Comparison of ENCODE assay signal across 10 mouse cellular contexts in genomic region chr10:121501160-121501559, GRCm38 (mm10). TPM values are rescaled to one million over a fixed set of nuclear protein-coding genes. Genes with fewer than 3 reads are reported as not detected.
A peak's percentile ranks its signal among the peaks of the same experiment; 100 is the strongest.
DNase-seq lines count a peak whose midpoint lies in the region; ATAC-seq and TF ChIP-seq lines count a peak whose summit lies in the region.
"Had no signal": no experiment of that assay in that cellular context is flagged by ENCODE, and none has a peak within 500 bp of the region (broad histone marks: within the 10 kb centered on the region; RNA-seq: fewer than 3 reads in every experiment).

No protein-coding gene starts in this region.

- DNase-seq in forebrain, postnatal 0 days = no peak
- DNase-seq in ES-E14 (ENCODE audit: low read depth, low spot score) = peak; percentile 83
- DNase-seq in induced T-regulatory cell, adult 2 months (ENCODE audit: low read depth) = peak; percentile 86
- DNase-seq in cerebellum, adult 9-10 months = no peak
- no peak for DNase-seq in left cerebral cortex, adult 9 months (ENCODE audit: low spot score in 2 of 2)
- DNase-seq: cerebellum, postnatal 14 days had no signal

- no peaks in the 10 kb centered on the region for H3K27me3 ChIP-seq in forebrain, embryonic 15.5 days
- H3K27me3 ChIP-seq in forebrain, postnatal 0 days (ENCODE audit: insufficient read depth, low read length) = no peaks in the 10 kb centered on the region
- no peaks in the 10 kb centered on the region for H3K27me3 ChIP-seq in kidney, embryonic 15.5 days
- H3K27me3 ChIP-seq: heart, embryonic 12.5 days had no signal

- 59% methylated on average over 5 of the region's 5 CpGs for WGBS in forebrain, embryonic 15.5 days
- 43% methylated on average over 5 of the region's 5 CpGs for WGBS in forebrain, postnatal 0 days
- WGBS in kidney, embryonic 15.5 days = 72% methylated on average over 5 of the region's 5 CpGs

- ATAC-seq in forebrain, embryonic 15.5 days (replicated peaks) = no peak
- ATAC-seq in forebrain, postnatal 0 days = no peak
- peak; percentile 64 for ATAC-seq in megakaryocyte progenitor cell, adult 5-6 weeks (replicated peaks; ENCODE audit: poor library complexity)
- no peak for ATAC-seq in kidney, embryonic 15.5 days (replicated peaks; ENCODE audit: low FRiP score)

- no peak overlapping the region for H3K9ac ChIP-seq in forebrain, embryonic 15.5 days (replicated peaks)
- H3K9ac ChIP-seq in forebrain, postnatal 0 days = no peak overlapping the region
- H3K9ac ChIP-seq in ES-E14 (ENCODE audit: insufficient read depth, low read depth, low read length, poor library complexity, severe bottlenecking) = no peak overlapping the region
- no peak overlapping the region for H3K9ac ChIP-seq in kidney, embryonic 15.5 days
- H3K9ac ChIP-seq: heart, embryonic 12.5 days had no signal

- no peaks in the 10 kb centered on the region for H3K9me3 ChIP-seq in forebrain, embryonic 15.5 days
- no peaks in the 10 kb centered on the region for H3K9me3 ChIP-seq in forebrain, postnatal 0 days (ENCODE audit: low read length)
- H3K9me3 ChIP-seq in ES-E14 (ENCODE audit: control insufficient read depth, insufficient read depth, low read depth, low read length) = no peaks in the 10 kb centered on the region
- no peaks in the 10 kb centered on the region for H3K9me3 ChIP-seq in kidney, embryonic 15.5 days (replicated peaks)
- H3K9me3 ChIP-seq: heart, embryonic 12.5 days had no signal

- peaks cover 26% of the 10 kb centered on the region for H3K4me1 ChIP-seq in forebrain, embryonic 15.5 days
- peaks cover 10% of the 10 kb centered on the region for H3K4me1 ChIP-seq in forebrain, postnatal 0 days (ENCODE audit: insufficient read depth)
- H3K4me1 ChIP-seq in ES-E14 (ENCODE audit: control insufficient read depth in 2 of 2, insufficient read depth in 2 of 2, low read length in 2 of 2, poor library complexity in 1 of 2) = peaks cover 9 to 30% of the 10 kb centered on the region in 2 experiments
- peaks cover 34% of the 10 kb centered on the region for H3K4me1 ChIP-seq in kidney, embryonic 15.5 days

- H3K36me3 ChIP-seq in forebrain, embryonic 15.5 days = no peaks in the 10 kb centered on the region
- H3K36me3 ChIP-seq in forebrain, postnatal 0 days (ENCODE audit: insufficient read depth) = no peaks in the 10 kb centered on the region
- no peaks in the 10 kb centered on the region for H3K36me3 ChIP-seq in ES-E14 (ENCODE audit: control insufficient read depth, insufficient read depth, low read length, poor library complexity, severe bottlenecking)
- H3K36me3 ChIP-seq in kidney, embryonic 15.5 days = no peaks in the 10 kb centered on the region
- H3K36me3 ChIP-seq: heart, embryonic 12.5 days had no signal

- 0 out of 2 replicates have a peak overlapping the region, but pooled peaks have one; percentile 5 for H3K27ac ChIP-seq in forebrain, embryonic 15.5 days (replicated peaks)
- no peak overlapping the region for H3K27ac ChIP-seq in forebrain, postnatal 0 days (ENCODE audit: low read depth, low read length)
- no peak overlapping the region; the same call in 1 of the 2 replicates for H3K27ac ChIP-seq in ES-E14 (ENCODE audit: insufficient read depth, low read depth, low read length, poor library complexity, severe bottlenecking)
- no peak overlapping the region for H3K27ac ChIP-seq in kidney, embryonic 15.5 days

- in situ Hi-C loops in ES-E14 (cut with MboI; ENCODE audit: low sequenced_read_pairs in 2 of 2, unreplicated experiment in 2 of 2) = no loop called here

- no peak for TF ChIP-seq CTCF in forebrain, postnatal 0 days (IDR thresholded peaks at IDR 0.05; ENCODE audit: low read depth)

- H3K4me3 ChIP-seq in forebrain, embryonic 15.5 days = no peak overlapping the region
- H3K4me3 ChIP-seq in forebrain, postnatal 0 days (ENCODE audit: low read depth, low read length) = no peak overlapping the region
- H3K4me3 ChIP-seq in ES-E14 (ENCODE audit: insufficient read depth in 1 of 2, low read depth in 1 of 2, low read length in 2 of 2, poor library complexity in 1 of 2, severe bottlenecking in 1 of 2) = peak overlapping the region in 1 of 2 experiments; percentile 13; a peak in 1 of 4 replicates
- H3K4me3 ChIP-seq in kidney, embryonic 15.5 days (replicated peaks) = no peak overlapping the region
- H3K4me3 ChIP-seq: heart, embryonic 12.5 days had no signal

- H3K4me2 ChIP-seq in forebrain, embryonic 15.5 days (replicated peaks) = no peak overlapping the region
- H3K4me2 ChIP-seq in forebrain, postnatal 0 days (ENCODE audit: low read depth) = no peak overlapping the region
- no peak overlapping the region for H3K4me2 ChIP-seq in kidney, embryonic 15.5 days
- H3K4me2 ChIP-seq: heart, embryonic 12.5 days had no signal

TF ChIP-seq in ES-E14, 5 proteins besides CTCF, POLR2A, EP300 and RAD21:
- no peak for TF ChIP-seq ZNF384 (IDR thresholded peaks at IDR 0.05; ENCODE audit: low read depth, low read length)
- no peak for TF ChIP-seq MAFK (IDR thresholded peaks at IDR 0.05; ENCODE audit: insufficient read depth, low read depth, low read length)
- no peak for TF ChIP-seq CHD2 (IDR thresholded peaks at IDR 0.05; ENCODE audit: low read depth, low read length)
- no peak for TF ChIP-seq HCFC1 (IDR thresholded peaks at IDR 0.05; ENCODE audit: borderline replicate concordance, insufficient read depth, low read length)
- TF ChIP-seq ZC3H11A (IDR thresholded peaks at IDR 0.05; ENCODE audit: borderline replicate concordance, low read depth, low read length) = no peak

RNA-seq across cellular contexts. Expression of gene Rassf3, which starts 25.0 kb away (rescaled TPM):
- polyA plus RNA-seq in forebrain, embryonic 15.5 days (2015; fragmentation: Nextera tagmentation; extraction: Ambion mirVana) = 3.8 and 4.2 TPM in 2 replicates
- total RNA-seq in forebrain, postnatal 0 days (2014; rRNA removed) = 5.0 and 5.9 TPM in 2 replicates
- 3.2 and 3.5 TPM in 2 replicates for polyA plus RNA-seq in forebrain, postnatal 0 days (2015; fragmentation: Nextera tagmentation; extraction: Ambion mirVana)
- total RNA-seq in ES-E14 (2012; rRNA removed) = 11.9 and 13.1 TPM in 2 replicates
- 23.3 and 24.7 TPM in 2 replicates for total RNA-seq in megakaryocyte progenitor cell, adult 5-6 weeks (2015)
- 18.2 and 20.0 TPM in 2 replicates for total RNA-seq in megakaryocyte progenitor cell, adult 5-6 weeks (2017)
- polyA plus RNA-seq in kidney, embryonic 15.5 days (2015; fragmentation: Nextera tagmentation; extraction: Ambion mirVana) = 13.8 and 14.7 TPM in 2 replicates

Comparison
In these comparisons a context has a peak if more than half of its experiments do, and no peak if none do; other contexts are left out.
1. DNase-seq: peak in ES-E14 (single experiment) and induced T-regulatory cell, adult 2 months (single experiment); none in forebrain, postnatal 0 days (single experiment), cerebellum, adult 9-10 months (single experiment) and left cerebral cortex, adult 9 months (0 of 2).